20 mouse cellular contexts compared by ENCODE assay signal in genomic region chr4:152196276-152196675, GRCm38 (mm10). TPM values are rescaled to one million over a fixed set of nuclear protein-coding genes. Genes with fewer than 3 reads are reported as not detected.
A peak's percentile ranks its signal among the peaks of the same experiment; 100 is the strongest.
DNase-seq lines count a peak whose midpoint lies in the region; TF ChIP-seq lines count a peak whose summit lies in the region.
"Had no signal": no experiment of that assay in that cellular context is flagged by ENCODE, and none has a peak within 500 bp of the region (broad histone marks: within the 10 kb centered on the region; RNA-seq: fewer than 3 reads in every experiment).

No protein-coding gene starts in this region.

- no peak overlapping the region for H3K4me3 ChIP-seq in layer of hippocampus, adult 2 months

- DNase-seq in layer of hippocampus, adult 2 months (ENCODE audit: low spot score in 2 of 2) = no peak
- no peak for DNase-seq in layer of hippocampus, adult 9-11 months
- peak; percentile 56 for DNase-seq in induced T-regulatory cell, adult 2 months (ENCODE audit: low read depth)
- peak; percentile 25 to 57 for DNase-seq in natural killer cell, adult 2 months (ENCODE audit: low spot score in 2 of 2)
- no peak for DNase-seq in right cerebral cortex, adult 2 months (ENCODE audit: low spot score in 2 of 2)
- no peak for DNase-seq in cerebellum, adult 11 months
- DNase-seq: adrenal gland, adult 2 months; adrenal gland, adult 8-10 months; adrenal gland, postnatal 10 days; adrenal gland, postnatal 14 days; adrenal gland, postnatal 25 days; adrenal gland, postnatal 36 days; B cell, adult 2 months; cerebellum, adult 11-12 months; cerebellum, adult 18-20 months; cerebellum, adult 2 months had no signal

- H3K27ac ChIP-seq in layer of hippocampus, adult 2 months = 0 out of 2 replicates have a peak overlapping the region, but pooled peaks have one; percentile 32

- TF ChIP-seq CTCF in layer of hippocampus, adult 2 months (conservative IDR thresholded peaks at IDR 0.05) = no peak

RNA-seq across cellular contexts. Expression of gene Acot7, which starts 18.3 kb away (rescaled TPM):
- 100 to 1,000 TPM; 306 to 335 TPM for total RNA-seq in layer of hippocampus, adult 2 months (2021)

RNA-seq across cellular contexts. Expression of gene Hes2, which starts 37.6 kb away (rescaled TPM):
- total RNA-seq in layer of hippocampus, adult 2 months (2021) = not detected
- total RNA-seq: adrenal gland, adult 18-20 months; adrenal gland, adult 2 months; adrenal gland, adult 8-10 months; adrenal gland, postnatal 10 days; adrenal gland, postnatal 14 days; adrenal gland, postnatal 25 days; adrenal gland, postnatal 36 days; adrenal gland, postnatal 4 days; CH12.LX; MEL had no signal

RNA-seq across cellular contexts. Expression of gene Espn, which starts 44.1 kb away (rescaled TPM):
- 1 to 10 TPM; 1.2 to 1.9 TPM for total RNA-seq in layer of hippocampus, adult 2 months (2021)

Comparison
In these comparisons a context has a peak if more than half of its experiments do, and no peak if none do; other contexts are left out.
1. DNase-seq: peak in induced T-regulatory cell, adult 2 months (single experiment) and natural killer cell, adult 2 months (2 of 2); none in layer of hippocampus, adult 2 months (0 of 2), layer of hippocampus, adult 9-11 months (single experiment), right cerebral cortex, adult 2 months (0 of 2) and cerebellum, adult 11 months (single experiment).